Mouse (Mus musculus): ENCODE results near the gene Gm42420.

DNA sequence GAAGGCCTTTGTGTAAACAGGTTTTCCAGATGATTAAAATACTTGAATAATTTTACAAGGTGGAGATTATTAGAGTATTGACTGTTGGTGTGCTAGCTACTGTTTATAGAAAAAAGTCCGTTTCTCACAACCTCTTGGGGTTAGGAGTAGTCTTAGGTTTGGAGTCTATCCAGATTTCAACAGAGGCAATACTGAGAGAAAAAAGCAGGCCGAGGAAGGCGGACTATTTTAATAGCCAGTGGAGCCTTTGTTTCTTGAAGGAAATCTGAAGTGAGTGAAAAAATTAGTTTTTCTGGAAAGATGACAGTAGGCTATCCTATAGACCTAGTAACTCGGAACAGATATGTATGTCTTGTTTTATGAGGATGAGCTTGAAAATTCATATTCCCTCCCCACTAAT is 5.9 kb downstream of the Gm42420 start:
- TF ChIP-seq GATA1 (IDR thresholded peaks at IDR 0.05; ENCODE audit: low read length): no peak
- TF ChIP-seq TAL1 (IDR thresholded peaks at IDR 0.05; ENCODE audit: low read length): no peak

All from erythroblast, embryonic 14.5 days (primary cell).